Mouse (Mus musculus) cerebellum, adult 11 months (tissue): Measurements from ENCODE around the gene Cpz.

Experiments
- DNase-seq: peaks from one replicate; pipeline ENCODE4 v3.0.0; 2022

Cpz gene

DNA sequence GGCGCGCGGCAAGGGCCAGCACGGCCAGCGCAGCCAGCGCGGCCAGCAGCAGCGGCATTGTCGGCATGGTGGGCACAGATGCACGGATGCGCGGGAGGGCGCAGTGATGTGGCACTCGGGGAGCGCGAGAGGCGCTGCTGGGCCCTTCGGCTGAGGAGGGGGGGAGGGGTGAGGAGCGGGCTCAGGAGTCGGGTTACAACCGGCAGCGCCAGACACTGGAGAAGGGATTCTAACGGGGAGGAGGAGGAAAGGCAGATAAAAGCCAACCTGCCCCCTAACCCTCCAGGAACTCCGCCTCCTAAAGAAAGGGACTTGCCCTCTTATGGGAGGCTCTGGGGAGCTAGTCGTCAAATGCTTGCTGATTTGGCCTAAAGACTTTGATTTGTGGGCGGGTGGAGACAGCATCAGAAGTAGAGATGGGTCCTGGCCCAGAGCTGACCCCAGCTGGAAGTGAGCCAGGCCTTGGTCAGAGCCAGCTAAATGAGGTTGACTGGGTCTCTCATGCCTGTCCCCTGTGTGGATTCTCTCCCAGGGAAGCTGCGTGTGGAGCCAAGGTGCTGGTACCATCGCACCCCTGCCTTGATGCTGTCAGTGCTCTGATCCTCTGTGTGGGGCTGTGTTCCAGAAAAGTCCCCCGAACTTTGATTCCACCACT is at the start of gene Cpz:
TSS of gene Cpz (minus strand) at position 230 of the 655 bp plus-strand sequence.
- no peak for DNase-seq

DNA sequence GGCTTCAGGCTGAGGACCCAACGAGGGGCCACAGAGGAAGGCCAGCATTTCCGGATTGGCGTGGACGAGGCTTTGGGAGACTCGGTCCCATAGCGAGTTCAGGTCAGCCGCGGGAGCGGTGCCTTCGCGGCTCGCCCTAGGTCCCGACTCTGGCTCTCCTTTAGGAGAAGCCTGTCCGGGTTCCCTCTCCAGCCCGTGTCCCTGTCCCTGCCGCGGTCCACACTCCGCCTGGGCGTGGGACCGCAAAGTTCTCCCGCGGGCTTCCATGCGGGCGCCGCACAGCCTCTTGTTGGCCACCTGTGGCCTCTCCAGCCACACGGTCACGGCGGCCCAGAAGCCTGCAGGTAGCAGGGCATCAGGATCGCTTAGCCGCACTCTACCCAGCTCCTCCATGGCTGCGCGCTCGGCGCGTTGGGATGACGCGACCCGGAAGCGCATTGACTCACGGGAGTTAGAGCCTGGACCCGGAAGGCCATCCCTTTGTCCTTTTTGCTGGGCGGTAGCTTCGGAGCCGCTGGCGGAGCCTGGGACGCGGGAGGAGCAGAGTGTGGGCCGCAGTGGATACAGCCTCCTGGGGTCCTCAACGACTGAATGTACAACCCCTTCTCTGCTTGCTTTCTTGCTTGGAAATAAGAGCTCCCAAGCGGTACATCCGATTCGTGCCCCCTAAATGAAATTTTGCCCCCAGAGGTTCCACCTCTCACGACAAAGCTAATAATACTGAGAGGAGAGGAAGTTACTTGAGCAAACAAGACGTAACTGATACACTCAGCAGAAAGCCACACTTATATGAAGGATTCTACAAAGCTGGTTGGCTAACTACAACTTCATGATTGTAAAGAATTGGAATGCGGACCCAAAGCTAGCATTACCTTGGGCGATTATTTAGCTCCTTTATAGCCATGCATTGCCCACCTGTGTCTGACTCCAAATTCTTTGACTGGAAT is 49.4 kb upstream of the Cpz start, which contains the start of gene Trmt44:
TSS of gene Trmt44 (minus strand) at position 418 of the 947 bp plus-strand sequence.
- DNase-seq, result peak; percentile 85

DNA sequence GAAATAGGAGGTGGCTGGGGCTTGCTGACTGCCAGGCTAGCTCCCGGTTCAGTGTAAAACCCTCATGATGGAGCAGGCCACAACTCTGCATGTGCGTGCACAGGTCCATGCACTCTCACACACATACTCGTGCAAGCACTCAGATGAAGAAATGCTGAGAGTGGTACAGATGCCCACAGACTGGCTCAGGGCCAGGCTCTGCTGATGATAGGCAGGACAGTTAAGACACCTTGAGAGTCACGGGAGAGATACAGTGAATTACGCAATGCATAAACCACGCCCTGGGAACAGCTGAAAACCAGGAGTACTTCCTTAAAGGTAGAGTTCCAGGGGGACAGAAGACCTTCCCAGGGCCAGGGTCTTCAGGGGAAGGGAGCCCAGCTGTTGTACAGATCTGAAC is 46.0 kb upstream of the Cpz start:
- DNase-seq, result no peak

DNA sequence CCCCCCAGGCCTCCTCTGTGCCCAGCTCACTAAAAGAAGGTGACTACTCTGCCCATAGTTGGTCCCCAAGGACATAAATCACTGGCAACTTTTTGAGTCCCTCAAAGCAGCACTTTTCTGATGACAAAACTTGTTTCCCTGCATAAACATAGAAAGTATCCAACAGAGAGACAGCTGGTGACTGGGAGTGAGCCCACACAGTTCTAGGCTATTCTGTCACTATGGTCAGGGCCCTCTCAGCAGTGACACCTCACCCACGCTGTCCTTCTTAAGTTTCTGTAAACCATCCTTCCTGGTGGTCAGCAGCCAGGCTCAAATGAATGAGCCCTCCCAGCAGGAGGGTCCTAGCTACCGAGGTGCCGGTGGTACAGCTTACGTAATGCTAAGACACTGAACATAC is 41.1 kb upstream of the Cpz start:
- DNase-seq, result no peak

DNA sequence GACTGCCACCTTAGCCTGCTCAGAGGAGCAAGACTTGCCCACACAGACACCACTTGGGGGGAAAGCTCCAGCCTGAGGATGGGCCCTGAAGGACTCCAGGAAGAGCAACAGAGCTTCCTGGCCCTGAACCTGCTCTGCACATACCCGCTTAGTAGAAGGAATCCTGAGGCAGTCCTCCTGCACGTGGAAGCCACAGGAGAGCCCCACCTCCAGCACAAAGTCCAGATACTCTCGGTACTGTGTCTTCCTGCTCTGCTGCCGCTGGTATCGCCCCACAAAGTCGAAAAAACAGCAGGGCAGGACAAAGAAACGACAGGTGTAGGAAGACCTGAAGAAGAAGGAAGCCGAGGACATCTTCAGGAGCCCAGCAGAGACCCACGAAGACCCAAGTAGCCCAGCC is 39.7 kb upstream of the Cpz start:
- no peak for DNase-seq

DNA sequence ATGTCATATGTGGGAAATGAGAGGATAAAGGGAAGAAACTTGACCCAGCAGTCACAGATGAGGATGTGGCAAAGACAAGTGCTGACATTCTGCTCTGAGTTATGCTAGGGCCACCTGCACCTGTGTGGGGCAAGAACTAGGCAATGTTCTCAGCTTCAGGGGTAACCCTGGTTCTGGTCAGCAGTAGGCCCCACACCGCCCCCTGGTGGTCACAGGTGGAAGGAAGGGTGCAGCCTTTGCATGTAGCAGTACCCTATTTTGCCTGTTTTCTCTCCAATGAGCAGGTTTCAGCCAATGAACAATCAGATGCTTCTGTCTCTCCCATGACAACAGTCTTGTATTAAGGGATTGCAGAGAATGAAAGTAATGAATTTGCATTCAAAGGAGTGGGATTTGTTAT is 38.0 kb upstream of the Cpz start:
- peak; percentile 71 for DNase-seq

DNA sequence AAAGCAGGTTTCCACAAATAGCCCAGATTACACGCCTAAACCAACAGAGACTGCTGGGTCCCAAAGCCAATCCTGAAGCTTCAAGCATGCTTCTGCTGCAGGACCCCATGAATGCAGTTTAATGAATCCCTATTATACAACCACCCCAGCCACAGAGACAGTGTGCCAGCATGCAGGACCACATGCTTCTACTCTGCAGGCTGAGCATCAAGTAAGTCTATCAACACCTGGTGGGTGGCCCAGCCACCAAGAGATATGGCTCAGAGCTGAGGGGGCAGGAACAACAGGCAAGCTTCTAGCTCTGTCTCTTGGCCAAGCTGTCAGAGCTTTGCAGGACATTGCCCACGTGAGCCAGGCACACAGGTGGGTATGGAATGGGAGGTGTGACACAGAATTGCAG is 37.1 kb upstream of the Cpz start:
- no peak for DNase-seq

DNA sequence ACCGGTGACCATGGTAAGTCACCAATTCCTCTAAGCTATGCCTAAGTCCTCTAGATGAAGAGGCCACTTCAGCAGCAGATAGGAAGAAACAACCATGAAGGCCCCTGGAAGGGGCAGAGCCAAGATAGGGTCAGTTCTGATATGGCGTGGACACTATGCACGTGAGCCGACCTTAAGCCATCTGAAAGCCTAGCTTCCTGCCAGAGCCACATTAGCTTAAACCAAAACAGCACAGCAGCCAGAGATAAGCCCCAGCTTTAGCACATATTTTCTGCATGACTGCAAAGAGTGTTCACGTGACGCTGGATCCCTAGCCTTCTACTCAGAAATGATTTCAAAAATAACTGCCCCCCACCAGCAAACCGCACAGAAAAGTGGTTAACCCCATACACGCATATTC is 33.9 kb upstream of the Cpz start:
- no peak for DNase-seq

DNA sequence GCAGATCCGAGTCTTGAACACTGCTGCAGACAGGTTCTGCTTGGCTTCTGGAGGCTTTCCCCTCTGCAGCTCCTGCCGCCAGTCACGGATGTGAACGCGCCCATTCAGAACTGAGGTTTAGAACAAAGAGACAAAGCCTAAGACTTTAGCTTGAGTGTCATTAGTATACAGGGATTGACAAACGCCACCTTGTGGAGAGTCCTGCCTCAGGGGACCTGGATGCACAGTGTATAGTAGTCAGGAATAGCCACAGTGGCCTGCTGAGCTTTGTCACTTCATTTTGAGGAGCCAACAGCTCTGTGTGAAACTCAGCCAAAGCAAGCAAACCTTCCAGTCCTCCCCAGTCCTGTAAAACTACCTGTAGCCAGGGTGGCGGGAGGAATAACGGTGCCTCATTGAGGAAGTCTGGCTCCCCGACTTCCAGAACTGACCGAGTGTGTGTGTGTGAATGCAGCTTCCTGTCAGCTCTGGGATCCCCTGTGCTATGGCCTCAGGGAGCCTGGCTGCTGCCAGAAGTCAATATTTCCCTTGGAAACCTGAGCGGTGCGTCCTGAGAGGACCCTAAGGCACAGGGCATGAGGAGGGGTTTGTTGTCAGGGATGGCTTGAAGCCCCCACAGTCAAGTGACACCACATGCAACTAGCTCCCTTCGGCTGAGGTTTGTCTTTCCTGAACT is 32.6 kb upstream of the Cpz start:
- DNase-seq, result no peak

DNA sequence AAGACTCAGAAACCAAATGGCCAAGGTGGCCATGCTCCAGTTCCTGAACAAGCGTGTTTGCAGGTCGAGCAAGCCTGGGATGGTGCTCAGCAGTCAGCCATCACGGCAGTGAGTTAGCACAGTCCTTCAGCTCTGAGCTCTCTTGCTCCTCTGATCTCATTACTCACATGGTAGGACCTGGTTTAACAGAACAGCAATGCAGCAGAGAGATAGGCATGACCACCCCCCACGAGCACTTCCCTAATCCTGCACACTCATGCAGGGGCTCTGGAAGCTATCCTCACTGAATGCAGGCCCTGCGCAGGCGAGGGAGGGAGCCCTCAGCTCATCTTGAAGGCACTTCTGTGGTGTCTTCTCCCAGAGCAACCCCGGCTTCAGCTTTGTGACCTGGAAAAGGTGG is 30.9 kb upstream of the Cpz start:
- DNase-seq, result no peak

DNA sequence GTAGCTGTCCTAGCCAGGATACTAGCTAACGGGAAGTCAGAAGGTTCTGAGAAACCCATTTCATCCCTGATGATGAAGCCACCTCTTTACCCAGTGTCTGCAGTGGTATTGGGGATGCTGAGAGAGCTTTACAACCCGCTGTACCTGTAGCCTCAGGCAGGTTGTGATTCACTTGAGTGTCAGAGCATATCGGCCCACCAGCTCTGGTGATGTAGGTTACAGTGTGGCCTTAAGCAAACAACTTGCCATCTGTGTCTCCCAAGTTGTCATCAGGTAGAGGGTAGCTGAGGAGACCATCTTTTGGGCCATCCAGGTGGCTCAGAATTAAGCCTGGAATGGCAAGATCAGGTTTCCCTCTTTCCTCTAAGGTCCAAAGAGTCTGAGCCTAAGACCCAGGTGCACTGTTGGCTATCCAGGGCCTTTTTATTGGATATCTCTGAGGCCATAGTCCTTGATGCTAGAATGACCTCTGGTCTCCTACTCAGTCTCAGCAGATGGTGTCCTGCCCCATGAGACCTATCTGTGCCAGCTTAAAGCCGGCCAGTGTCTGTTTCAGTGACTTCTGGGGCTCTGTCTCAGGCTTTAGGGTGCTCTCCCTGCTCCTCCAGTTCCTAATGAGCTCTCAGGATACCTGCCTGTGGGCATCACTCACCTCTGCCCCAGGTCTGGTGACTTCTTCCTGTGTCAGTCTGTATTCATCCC is 27.5 kb upstream of the Cpz start:
- DNase-seq, result no peak

DNA sequence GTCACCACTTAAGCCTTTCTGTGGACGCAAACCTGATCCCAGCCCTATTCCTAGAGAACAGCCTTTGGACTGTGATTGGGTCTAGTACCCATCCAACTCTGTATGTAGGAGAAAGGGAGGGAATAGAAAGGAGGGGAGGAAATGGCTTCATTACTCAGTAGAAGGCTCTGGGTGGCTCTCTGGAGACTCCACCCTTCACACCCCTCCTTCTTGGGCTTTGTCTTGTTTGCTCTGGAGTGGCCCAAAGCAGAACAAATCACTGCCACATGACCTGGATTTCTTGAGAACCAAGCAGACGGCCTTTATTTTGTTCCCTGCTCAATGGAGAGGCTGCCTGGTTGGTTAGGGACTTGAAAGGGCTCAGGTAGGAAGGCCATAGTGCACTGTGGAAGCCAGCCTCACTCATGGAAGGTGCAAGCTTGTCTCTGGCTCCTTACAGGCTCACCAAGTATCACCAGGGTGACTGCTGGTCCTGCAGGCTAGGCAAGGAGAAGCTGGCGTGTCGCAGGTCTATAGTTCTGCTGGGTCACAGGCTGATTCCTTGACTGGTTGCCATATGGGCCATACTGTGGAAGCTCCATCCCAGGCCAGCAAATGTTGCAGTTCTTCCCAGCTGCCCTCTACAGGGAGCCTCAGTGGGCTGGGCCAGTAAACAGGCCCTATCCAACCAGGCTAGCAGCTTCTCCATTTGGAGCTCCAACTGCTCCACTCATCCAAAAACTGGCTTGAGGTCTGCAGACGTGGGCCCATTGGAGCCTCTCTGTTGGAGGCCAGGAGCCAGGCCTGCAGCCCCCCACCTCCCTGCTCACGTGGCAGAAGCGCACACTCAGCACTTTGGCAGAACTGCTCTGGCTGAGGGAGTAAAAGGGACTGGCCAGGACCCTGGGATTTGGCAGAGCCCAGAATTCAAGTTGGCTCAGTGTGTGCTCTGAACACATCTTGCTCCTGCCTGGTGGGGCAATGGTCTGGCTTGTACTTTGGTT is 26.6 kb upstream of the Cpz start:
- peak; percentile 56 for DNase-seq

DNA sequence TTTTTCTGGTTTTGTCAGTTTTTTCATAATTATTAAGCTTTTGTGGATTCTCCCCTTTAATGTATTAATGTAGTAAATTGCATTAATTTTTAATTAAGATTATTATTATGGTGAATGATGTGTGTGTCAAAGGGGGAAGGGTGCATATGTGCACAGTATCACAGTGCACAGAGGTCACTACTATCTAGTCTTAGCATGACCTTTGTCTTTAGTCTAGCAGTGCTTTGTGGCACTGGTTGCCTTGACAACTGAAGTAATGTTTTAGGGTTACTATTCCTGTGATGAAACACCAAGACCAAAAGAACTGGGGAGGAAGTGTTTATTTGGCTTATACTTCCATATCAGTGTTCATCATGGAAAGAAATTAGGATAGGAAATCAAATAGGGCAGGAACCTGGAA is 20.6 kb upstream of the Cpz start:
- DNase-seq, result no peak

DNA sequence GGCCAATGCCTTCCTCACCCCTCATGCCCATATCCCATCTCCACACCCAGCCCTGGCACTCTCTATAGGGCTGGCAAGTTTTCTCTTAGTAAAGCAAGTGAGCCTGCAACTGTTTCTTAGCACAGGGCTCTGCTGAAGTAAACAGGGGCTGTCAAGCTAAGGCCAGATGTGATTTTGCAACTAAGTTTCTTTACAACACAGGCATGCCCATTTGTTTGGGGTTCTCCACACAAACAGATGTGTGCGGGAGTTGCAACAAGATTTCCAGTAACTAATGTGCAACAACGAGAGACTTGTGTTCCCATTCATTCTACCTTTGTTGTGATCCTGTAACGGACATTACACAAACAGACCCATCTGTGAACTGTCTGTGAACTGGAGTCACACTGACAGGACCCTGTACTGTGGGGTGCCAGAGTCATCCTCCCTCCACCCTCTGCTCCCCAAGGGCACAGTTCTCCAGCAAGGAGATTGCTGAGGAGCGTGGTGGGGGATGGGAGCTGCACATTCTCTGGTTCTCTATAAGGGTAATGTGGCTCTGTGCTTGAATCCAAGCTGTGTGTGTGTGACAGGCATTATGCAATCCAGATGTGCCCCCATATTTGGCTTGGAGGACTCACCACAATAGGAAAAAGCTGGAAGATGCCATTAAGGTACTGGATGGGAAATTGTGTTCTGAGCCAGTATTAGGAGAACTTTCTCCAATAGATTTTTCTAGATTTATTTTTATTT is 15.7 kb upstream of the Cpz start:
- DNase-seq, result no peak

DNA sequence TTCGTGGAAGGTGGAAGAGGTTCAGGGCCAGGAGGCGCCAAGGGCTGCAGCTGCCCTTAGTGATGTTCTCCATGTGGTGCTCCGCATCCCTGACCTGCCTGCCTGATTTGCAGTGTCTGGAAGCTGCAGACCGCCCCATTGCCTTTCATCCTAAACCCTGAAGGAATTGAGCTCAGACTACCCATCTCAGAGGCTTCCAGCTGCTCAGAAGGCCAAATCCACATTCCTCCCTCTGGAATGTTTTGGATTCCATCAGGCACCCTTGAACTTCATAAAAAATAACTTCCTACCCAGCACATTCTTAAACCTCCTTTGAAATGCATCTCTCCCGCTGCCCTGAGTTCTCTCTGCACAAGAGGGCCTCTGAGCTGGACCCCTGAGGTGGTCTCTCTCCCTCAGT is 15.1 kb upstream of the Cpz start:
- DNase-seq, result no peak

DNA sequence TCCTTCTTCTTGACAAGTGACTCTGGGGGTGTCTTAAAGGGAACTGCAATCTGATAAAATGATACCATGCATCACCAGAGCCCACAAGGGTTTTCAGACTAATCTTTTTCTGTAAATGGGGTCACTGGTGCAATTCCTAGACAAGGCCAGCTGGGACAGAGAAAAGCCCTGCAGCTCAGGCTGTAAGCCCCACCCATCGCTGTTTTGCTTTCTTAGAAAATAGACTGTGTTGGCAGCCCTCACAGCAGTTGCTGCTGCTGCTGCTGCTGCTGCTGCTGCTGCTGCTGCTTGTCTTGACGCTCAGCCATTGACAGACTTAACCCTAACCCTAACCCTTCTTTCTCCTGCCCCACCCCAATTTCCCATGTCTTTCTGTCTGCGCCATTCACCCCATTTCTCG is 14.1 kb upstream of the Cpz start:
- DNase-seq, result no peak

DNA sequence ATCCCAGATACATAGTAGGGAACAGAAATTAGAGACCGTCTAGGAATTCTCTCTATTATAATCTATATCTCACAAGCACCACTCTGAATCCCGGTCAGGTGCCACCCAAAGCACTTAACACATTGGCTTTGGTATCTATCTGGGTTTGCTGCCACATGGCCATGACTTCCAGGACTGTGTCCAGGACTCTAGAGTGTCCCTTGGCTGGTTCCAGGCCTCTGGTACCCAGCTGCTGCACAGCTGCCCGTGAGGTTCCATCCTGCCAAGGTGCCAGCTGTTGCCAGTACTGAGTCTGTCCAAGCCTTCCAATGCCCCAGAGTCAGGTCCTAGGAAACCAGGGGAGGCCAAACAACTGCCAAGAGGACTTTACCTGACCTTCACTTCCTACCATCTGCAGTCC is 12.5 kb upstream of the Cpz start:
- DNase-seq, result no peak

DNA sequence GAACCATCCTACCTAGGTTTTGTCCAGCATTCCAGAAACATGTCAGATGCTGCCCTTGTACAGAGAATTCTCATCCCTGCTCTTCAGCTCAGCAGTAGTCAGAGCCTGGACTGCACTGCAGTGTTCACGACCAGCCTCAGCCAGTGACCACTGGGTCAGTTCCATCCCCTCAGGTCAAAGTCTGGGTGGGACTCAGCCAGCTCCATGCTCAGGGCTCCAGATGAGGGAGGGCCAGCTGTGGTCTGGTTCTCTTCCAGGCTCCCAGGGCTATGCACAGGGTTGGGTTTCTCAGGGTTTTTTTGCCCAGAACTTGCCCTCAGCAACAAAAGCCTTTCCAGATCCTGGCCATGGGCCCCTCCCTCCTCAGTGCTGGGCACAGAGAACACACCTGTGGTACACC is 12.0 kb upstream of the Cpz start:
- no peak for DNase-seq

DNA sequence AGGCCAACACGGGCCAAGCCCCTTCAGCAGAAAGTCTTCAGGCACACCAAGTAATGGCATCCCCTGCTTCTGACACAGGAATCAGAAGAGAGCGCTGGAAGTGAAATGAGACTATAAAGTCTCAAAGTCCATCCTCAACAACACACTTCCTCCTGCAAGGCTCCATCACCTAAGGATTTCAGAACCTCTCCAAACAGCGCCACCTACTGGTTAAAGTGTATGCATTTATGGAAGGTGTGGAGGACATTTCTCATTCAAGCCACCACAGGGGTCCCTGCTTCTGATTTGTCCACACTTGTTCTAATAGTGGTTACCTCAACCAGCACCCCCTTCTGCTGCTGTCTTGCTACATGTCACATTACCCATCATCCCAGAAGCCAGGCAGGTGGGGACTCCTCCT is 10.8 kb upstream of the Cpz start:
- no peak for DNase-seq

DNA sequence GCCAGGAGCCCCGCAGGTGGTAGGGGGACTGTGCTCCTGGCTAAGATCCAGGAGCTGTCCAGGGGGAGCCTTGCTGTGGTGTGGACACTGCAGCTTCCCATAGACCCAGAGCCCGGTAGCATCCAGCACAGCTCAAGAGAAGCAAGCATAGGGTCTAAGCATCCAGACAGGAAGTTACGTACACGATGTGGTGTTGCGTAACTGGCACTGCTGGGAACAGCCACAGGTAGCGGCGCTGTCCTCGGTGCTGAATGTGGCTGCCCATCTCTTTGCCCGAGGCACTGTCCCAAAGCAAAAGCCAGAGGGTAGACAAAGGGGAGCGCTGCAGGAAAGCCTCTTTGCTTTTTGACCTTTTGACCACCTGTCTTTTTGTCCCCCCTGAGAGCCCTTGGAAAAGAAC is 6.1 kb upstream of the Cpz start:
- no peak for DNase-seq

DNA sequence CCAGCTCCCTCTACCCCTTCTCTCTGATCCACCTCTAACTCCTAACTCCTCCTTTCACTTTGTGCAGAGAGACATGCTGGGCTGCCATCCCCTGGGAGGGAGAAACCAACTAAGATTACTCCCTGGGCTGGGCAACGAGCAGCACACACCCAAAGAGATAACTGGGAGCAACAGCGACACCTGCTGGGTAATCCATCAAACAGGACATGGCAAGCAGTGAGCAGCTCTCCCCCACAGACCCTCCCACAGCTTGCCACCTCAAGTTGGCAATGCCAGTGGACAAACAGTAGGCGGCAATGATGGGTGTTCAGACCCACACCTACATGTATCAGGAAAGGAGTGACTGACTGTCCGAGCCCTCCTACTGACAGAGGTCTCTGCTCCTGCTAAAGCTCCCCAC is 4.9 kb upstream of the Cpz start:
- DNase-seq, result no peak
